Mouse (Mus musculus) liver, embryonic 11.5 days (tissue): ENCODE results near the gene Gm9821. TPM values are rescaled to one million over a fixed set of nuclear protein-coding genes. Genes with fewer than 3 reads are reported as not detected.

ENCODE experiments used
- ATAC-seq: fragments of 200-750 bp; cut with Nextera tagmentation; replicated peaks from 2 replicates; pipeline ENCODE4 v1.8.0; 2017; ENCODE audit warnings: moderate number of reproducible peaks, mild to moderate bottlenecking, moderate TSS enrichment, moderate library complexity; ENCODE audit not compliant: low FRiP score
- DNase-seq: peaks from one replicate; pipeline ENCODE4 v3.0.0-alpha.2; 2017; ENCODE audit warnings: low spot score
- H3K27ac ChIP-seq: fragments of 300-500 bp; sonication (generic); 2 replicates; pipeline ENCODE4 v1.5.1; 2014; ENCODE audit warnings: mild to moderate bottlenecking, low read depth, low read length, control low read depth
- H3K27me3 ChIP-seq: fragments of 300-500 bp; sonication (generic); replicated peaks from 2 replicates; pipeline ENCODE4 v1.6.1; 2014; ENCODE audit warnings: low read length, mixed read lengths; ENCODE audit not compliant: control insufficient read depth, insufficient read depth
- H3K36me3 ChIP-seq: fragments of 300-500 bp; sonication (generic); 2 replicates; pipeline ENCODE4 v1.6.1; 2014; ENCODE audit warnings: mild to moderate bottlenecking, low read length, moderate library complexity, mixed read lengths; ENCODE audit not compliant: control insufficient read depth, insufficient read depth
- H3K4me1 ChIP-seq: fragments of 300-500 bp; sonication (generic); replicated peaks from 2 replicates; pipeline ENCODE4 v1.6.1; 2014; ENCODE audit warnings: low read length, mixed read lengths; ENCODE audit not compliant: control insufficient read depth, insufficient read depth
- H3K4me2 ChIP-seq: fragments of 300-500 bp; sonication (generic); 2 replicates; pipeline ENCODE4 v1.6.1; 2014; ENCODE audit warnings: mild to moderate bottlenecking, control low read depth, moderate library complexity
- H3K4me3 ChIP-seq: fragments of 300-500 bp; sonication (generic); 2 replicates; pipeline ENCODE4 v1.5.1; 2014; ENCODE audit warnings: low read depth, low read length, control low read depth
- H3K9ac ChIP-seq: fragments of 300-500 bp; sonication (generic); 2 replicates; pipeline ENCODE4 v1.6.1; 2014; ENCODE audit warnings: low read depth, low read length, control low read depth
- H3K9me3 ChIP-seq: fragments of 300-500 bp; sonication (generic); 2 replicates; pipeline ENCODE4 v1.6.1; 2016; ENCODE audit warnings: low read length, inconsistent platforms, mixed read lengths; ENCODE audit not compliant: control insufficient read depth
- WGBS: fragments of 180-500 bp; shearing (Covaris S2); extraction: QIAGEN DNeasy Blood & Tissue Kit; methylation state at CpG from one replicate; pipeline ENCODE4 v1.1.7; 2014; 5-methylcytosine and 5-hydroxymethylcytosine counted together
- polyA plus RNA-seq: library from polyadenylated mRNA; unstranded; fragments of >200 nt; fragmentation: Nextera tagmentation; extraction: Ambion mirVana; gene quantifications from 2 replicates; pipeline ENCODE4 v1.2.1, GENCODE M21; 2014

The Gm9821 gene
- polyA plus RNA-seq, 1 experiment from 2014 or later: 4.8 TPM

DNA sequence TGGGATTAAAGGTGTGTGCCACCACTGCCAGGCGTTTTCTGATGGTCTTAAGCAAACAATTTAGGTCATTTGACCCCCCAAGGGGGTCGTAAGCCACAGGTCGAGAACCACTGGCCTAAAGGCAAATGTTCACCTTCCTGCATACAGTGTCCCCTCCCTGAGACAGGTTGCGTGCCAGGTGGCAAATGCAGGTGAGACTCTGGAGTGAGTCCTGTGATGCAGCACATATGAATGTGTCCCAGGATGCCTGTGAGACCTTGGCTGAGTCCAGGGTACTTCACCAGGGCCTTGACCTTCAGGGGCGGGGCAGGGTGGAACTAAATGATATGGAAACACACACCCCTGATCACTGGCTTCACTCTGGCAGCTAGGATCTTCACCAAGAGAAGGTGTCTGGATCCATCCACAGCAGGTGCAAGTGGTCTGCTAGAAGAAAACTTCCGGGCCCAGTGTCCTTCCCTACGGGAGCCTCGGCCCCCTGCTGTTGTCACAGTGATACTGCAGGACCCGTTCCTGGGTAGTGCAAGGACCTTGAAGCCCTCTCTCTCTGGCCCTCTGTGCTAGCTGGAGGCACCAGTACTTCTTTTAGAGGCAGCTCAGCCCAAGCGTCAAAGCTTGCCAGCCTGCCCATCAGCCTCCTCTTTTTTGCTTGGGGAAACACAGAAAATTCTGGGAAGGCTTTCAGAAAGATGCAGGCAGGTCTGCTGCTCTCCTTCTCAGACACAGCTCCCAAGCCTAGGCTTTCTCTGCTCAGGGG, 13.4 kb downstream of the Gm9821 start:
- H3K4me2 ChIP-seq: 0 out of 2 replicates have a peak overlapping the region, but pooled peaks have one; percentile 4
- H3K27ac ChIP-seq: no peak overlapping the region
- no peak overlapping the region for H3K4me3 ChIP-seq
- H3K4me1 ChIP-seq: peaks cover 79% of the 10 kb centered on the region
- H3K36me3 ChIP-seq: 0 out of 2 replicates have a peak, but pooled peaks cover 2% of the 10 kb centered on the region
- H3K9me3 ChIP-seq: no peaks in the 10 kb centered on the region
- H3K27me3 ChIP-seq: no peaks in the 10 kb centered on the region
- no peak for ATAC-seq
- DNase-seq: no peak
- peak overlapping the region; percentile 18; the same call in 1 of the 2 replicates for H3K9ac ChIP-seq
- WGBS: 44% methylated on average over 10 of the region's 10 CpGs

- Histone ChIP-seq H3K27me3 (no peaks in the 10 kb centered on the region), H3K4me1 (peaks cover 72% of the 10 kb centered on the region), H3K4me3 (no peak overlapping the region), H3K4me2 (no peak overlapping the region; the same call in 1 of the 2 replicates), H3K27ac (no peak overlapping the region; the same call in 1 of the 2 replicates), H3K36me3 (0 out of 2 replicates have a peak, but pooled peaks cover 2% of the 10 kb centered on the region), H3K9me3 (no peaks in the 10 kb centered on the region), H3K9ac (peak overlapping the region; percentile 18)
- 84% methylated on average over 11 of the region's 11 CpGs for WGBS
- DNase-seq (no peak), ATAC-seq (no peak)
Observed at GRCm38 (mm10) chr2:91959544-91960410, 14.3 kb downstream of the Gm9821 start.

GRCm38 (mm10) chr2:91960459-91960858, 15.0 kb downstream of the Gm9821 start:
- H3K9ac ChIP-seq: no peak overlapping the region; the same call in 1 of the 2 replicates
- 87% methylated on average over 5 of the region's 5 CpGs for WGBS
- no peaks in the 10 kb centered on the region for H3K9me3 ChIP-seq

GRCm38 (mm10) chr2:91961901-91962761, 16.6 kb downstream of the Gm9821 start:
- ATAC-seq: no peak
- H3K27me3 ChIP-seq: no peaks in the 10 kb centered on the region

More at GRCm38 (mm10) chr2:91960459-91960858, 15.0 kb downstream of the Gm9821 start:
- Histone ChIP-seq H3K4me3 (no peak overlapping the region), H3K36me3 (0 out of 2 replicates have a peak, but pooled peaks cover 2% of the 10 kb centered on the region), H3K27ac (peak overlapping the region; percentile 17; the same call in 1 of the 2 replicates), H3K4me1 (peaks cover 69% of the 10 kb centered on the region), H3K4me2 (no peak overlapping the region), H3K27me3 (no peaks in the 10 kb centered on the region)
- ATAC-seq (no peak), DNase-seq (no peak)

GRCm38 (mm10) chr2:91962864-91963401, 17.4 kb downstream of the Gm9821 start:
- no peak for DNase-seq

More at GRCm38 (mm10) chr2:91961901-91962761, 16.6 kb downstream of the Gm9821 start:
- Histone ChIP-seq H3K9ac (peak overlapping the region; percentile 90), H3K9me3 (no peaks in the 10 kb centered on the region), H3K4me3 (peak overlapping the region; percentile 97), H3K4me2 (peak overlapping the region; percentile 95), H3K4me1 (peaks cover 63% of the 10 kb centered on the region), H3K36me3 (0 out of 2 replicates have a peak, but pooled peaks cover 2% of the 10 kb centered on the region), H3K27ac (peak overlapping the region; percentile 57)
- 30% methylated on average over 4 of the region's 4 CpGs for WGBS
- no peak for DNase-seq

DNA sequence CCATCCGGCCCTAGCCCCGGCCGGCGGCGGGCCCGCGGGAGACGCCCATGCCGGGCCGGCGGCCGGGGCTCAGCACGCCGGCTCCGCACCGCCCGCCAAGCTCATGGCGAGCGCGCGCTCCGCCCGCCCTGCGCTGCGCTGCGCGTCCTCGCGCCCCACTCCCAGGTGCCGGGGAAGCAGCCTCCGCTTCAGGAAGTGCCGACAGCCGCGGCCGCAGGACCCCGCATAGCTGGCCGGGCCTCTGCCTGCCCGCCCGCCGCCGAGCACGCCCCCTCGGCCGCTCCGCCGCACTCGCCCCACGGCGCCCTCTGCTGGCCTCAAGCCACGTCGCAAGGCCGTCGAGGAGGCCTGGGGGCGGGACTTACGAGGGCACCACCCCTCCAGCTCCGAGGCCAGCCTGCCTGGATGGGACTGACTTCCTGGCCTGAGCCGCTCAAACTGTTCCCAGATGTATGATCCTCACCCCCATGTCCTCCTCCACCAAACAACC, 18.0 kb downstream of the Gm9821 start:
- no peaks in the 10 kb centered on the region for H3K27me3 ChIP-seq
- peak overlapping the region; percentile 90 for H3K9ac ChIP-seq
- WGBS: under 1% methylated on average over 51 of the region's 57 CpGs
- peak overlapping the region; percentile 97 for H3K4me3 ChIP-seq
- peak overlapping the region; percentile 95 for H3K4me2 ChIP-seq
- H3K4me1 ChIP-seq: peaks cover 50% of the 10 kb centered on the region
- peak overlapping the region; percentile 87 for H3K27ac ChIP-seq
- peak; percentile 92 for ATAC-seq
- no peaks in the 10 kb centered on the region for H3K9me3 ChIP-seq
- DNase-seq: peak; percentile 94
- H3K36me3 ChIP-seq: 0 out of 2 replicates have a peak, but pooled peaks cover 2% of the 10 kb centered on the region

More at GRCm38 (mm10) chr2:91962864-91963401, 17.4 kb downstream of the Gm9821 start:
- under 1% methylated on average over 39 of the region's 39 CpGs for WGBS
- ATAC-seq: peak; percentile 9; the same call in 1 of the 2 replicates
- Histone ChIP-seq H3K4me3 (peak overlapping the region; percentile 97), H3K27me3 (no peaks in the 10 kb centered on the region), H3K4me1 (peaks cover 55% of the 10 kb centered on the region), H3K27ac (peak overlapping the region; percentile 87), H3K36me3 (0 out of 2 replicates have a peak, but pooled peaks cover 2% of the 10 kb centered on the region), H3K4me2 (peak overlapping the region; percentile 95), H3K9me3 (no peaks in the 10 kb centered on the region), H3K9ac (peak overlapping the region; percentile 90)

- Histone ChIP-seq H3K4me1 (peaks cover 38% of the 10 kb centered on the region), H3K4me2 (peak overlapping the region; percentile 95), H3K36me3 (0 out of 2 replicates have a peak, but pooled peaks cover 2% of the 10 kb centered on the region), H3K4me3 (peak overlapping the region; percentile 97), H3K9ac (peak overlapping the region; percentile 49; the same call in 1 of the 2 replicates), H3K9me3 (no peaks in the 10 kb centered on the region), H3K27ac (peak overlapping the region; percentile 65; the same call in 1 of the 2 replicates), H3K27me3 (no peaks in the 10 kb centered on the region)
- ATAC-seq (no peak), DNase-seq (no peak)
- WGBS: 49% methylated on average over 3 of the region's 3 CpGs
Observed at GRCm38 (mm10) chr2:91964610-91965204, 19.2 kb downstream of the Gm9821 start.
